Mouse (Mus musculus) ES-Bruce4 (cell line): ENCODE data around the gene Gpr31b.
"Not testable (repeated sequence)": the region's sequence is repeated elsewhere in the genome, so short reads cannot be mapped to it uniquely, and the experiment has no call there.

Experiments used
- CTCF ChIP-seq: IDR thresholded peaks from one replicate; pipeline ENCODE4 v1.8.1; 2011; ENCODE audit warnings: low read depth, low read length
- EP300 ChIP-seq: IDR thresholded peaks from 2 replicates; pipeline ENCODE4 v1.6.1; 2011; ENCODE audit warnings: low read depth, low read length; ENCODE audit not compliant: insufficient read depth
- POLR2A ChIP-seq: IDR thresholded peaks from one replicate; pipeline ENCODE4 v1.8.1; 2011; ENCODE audit warnings: low read length; ENCODE audit not compliant: insufficient read depth

DNA sequence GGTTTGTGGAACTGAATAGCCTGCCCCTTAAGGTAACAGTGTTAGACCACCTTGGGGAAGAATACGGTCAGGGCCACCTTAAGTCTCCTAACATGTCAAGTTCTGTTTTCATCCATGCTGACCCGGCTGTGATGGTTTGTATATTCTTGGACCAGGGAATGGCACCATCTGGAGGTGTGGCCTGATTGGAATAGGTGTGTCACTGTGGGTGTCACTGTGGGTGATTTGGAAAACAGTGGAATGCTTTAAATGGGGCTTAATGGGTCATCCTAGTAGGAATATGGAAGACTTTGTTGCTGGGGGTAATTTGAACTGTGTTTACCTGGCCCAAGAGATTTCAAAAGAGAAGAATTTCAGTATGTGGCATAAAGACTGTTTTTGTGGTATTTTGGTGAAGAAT, 47.7 kb downstream of the Gpr31b start:
- TF ChIP-seq EP300, CTCF, POLR2A: not testable (repeated sequence)
